Mouse (Mus musculus): ENCODE data around the gene Olfr625-ps1. TPM values are rescaled to one million over a fixed set of nuclear protein-coding genes. Genes with fewer than 3 reads are reported as not detected.

The Olfr625-ps1 gene
- total RNA-seq (2023): not detected

GRCm38 (mm10) chr7:103682420-103682819 lies at the start of gene Olfr625-ps1:
Olfr625-ps1 (plus strand) TSS chr7:103682720.

GRCm38 (mm10) chr7:103642602-103643001 lies 39.9 kb upstream of the Olfr625-ps1 start, which contains the start of gene Olfr622:
Olfr622 (minus strand) TSS chr7:103642702.

GRCm38 (mm10) chr7:103663598-103663997 lies 18.9 kb upstream of the Olfr625-ps1 start, which contains the start of gene Olfr623:
Olfr623 (minus strand) TSS chr7:103663698.

DNA sequence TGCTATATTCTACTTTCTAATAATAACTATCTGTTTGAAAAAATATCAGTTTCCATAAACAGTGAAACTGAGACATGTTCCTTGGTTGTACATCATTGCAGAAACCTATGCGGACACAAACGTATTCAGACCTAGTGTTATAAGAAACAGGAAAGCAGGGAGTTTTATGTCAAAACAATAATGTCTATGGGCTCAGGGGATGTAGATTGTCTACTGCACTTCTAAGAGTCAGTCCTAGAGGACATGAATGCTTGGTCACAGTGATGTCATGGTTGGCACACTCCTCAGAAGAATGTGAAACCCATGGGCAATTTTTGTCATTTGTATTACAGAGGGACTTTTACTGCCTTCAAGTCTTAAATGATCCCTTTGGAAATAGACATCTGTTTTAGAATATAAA lies 11.4 kb upstream of the Olfr625-ps1 start, which contains the start of gene Olfr624:
Gene Olfr624 (minus strand): TSS at position 101 of the 400 bp plus-strand sequence.

GRCm38 (mm10) chr7:103714371-103714770 lies 31.9 kb downstream of the Olfr625-ps1 start, which contains the start of gene Olfr243:
Olfr243 (plus strand) TSS chr7:103714671.

DNA sequence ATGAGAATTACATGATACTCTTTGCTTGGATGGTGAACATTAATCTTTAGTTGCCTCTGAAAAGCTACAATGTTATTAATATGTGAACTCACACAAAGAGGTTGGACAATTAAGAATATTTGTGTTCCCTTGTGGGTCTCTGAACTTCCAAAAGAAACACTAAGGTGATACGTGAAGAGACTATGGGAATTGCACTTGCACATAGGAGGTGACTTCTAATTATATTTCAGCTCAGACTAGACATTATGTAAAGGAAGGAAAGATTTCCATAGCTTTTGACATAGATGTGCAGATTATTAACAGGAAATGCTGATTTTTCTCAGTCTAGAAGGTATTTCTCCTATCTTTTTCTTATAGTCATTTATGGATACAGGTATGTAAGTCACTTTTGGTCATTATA lies 47.6 kb downstream of the Olfr625-ps1 start, which contains the start of gene Olfr628:
Gene Olfr628 (plus strand): TSS at position 301 of the 400 bp plus-strand sequence.

Other genes with a start within 250 kb of the Olfr625-ps1 start
- gene Olfr605, start 237.3 kb upstream of the Olfr625-ps1 start, total RNA-seq (2023): not detected
- gene Olfr606, start 233.7 kb upstream of the Olfr625-ps1 start, total RNA-seq (2023): not detected
- under 1 TPM in 1 of 2 experiments, not detected in 1; 0.07 TPM for gene Olfr607, start 218.6 kb upstream of the Olfr625-ps1 start, total RNA-seq (2023)
- not detected for gene Olfr608, start 212.8 kb upstream of the Olfr625-ps1 start, total RNA-seq (2023)
- gene Olfr609, start 184.7 kb upstream of the Olfr625-ps1 start, total RNA-seq (2023): not detected
- gene Olfr610, start 170.6 kb upstream of the Olfr625-ps1 start, total RNA-seq (2023): not detected
- gene Olfr611, start 161.9 kb upstream of the Olfr625-ps1 start, total RNA-seq (2023): not detected
- not detected for gene Olfr612, start 140.0 kb upstream of the Olfr625-ps1 start, total RNA-seq (2023)
- not detected for gene Olfr613, start 134.6 kb upstream of the Olfr625-ps1 start, total RNA-seq (2023)
- not detected for gene Olfr615, start 126.6 kb upstream of the Olfr625-ps1 start, total RNA-seq (2023)
- gene Olfr616, start 113.6 kb upstream of the Olfr625-ps1 start, total RNA-seq (2023): not detected
- not detected for gene Olfr617, start 109.7 kb upstream of the Olfr625-ps1 start, total RNA-seq (2023)
- gene Olfr618, start 92.6 kb upstream of the Olfr625-ps1 start, total RNA-seq (2023): not detected
- gene Olfr619, start 82.1 kb upstream of the Olfr625-ps1 start, total RNA-seq (2023): not detected
- not detected for gene Olfr620, start 70.2 kb upstream of the Olfr625-ps1 start, total RNA-seq (2023)
- gene Olfr622, start 40.0 kb upstream of the Olfr625-ps1 start, total RNA-seq (2023): not detected
- not detected for gene Olfr623, start 19.0 kb upstream of the Olfr625-ps1 start, total RNA-seq (2023)
- not detected for gene Olfr624, start 11.5 kb upstream of the Olfr625-ps1 start, total RNA-seq (2023)
- not detected for gene Olfr243, start 32.0 kb downstream of the Olfr625-ps1 start, total RNA-seq (2023)
- gene Olfr628, start 47.7 kb downstream of the Olfr625-ps1 start, total RNA-seq (2023): not detected
- not detected for gene Olfr629, start 62.2 kb downstream of the Olfr625-ps1 start, total RNA-seq (2023)
- gene Olfr630, start 74.6 kb downstream of the Olfr625-ps1 start, total RNA-seq (2023): not detected
- gene Olfr69, start 88.9 kb downstream of the Olfr625-ps1 start, total RNA-seq (2023): not detected
- not detected for gene Olfr68, start 97.0 kb downstream of the Olfr625-ps1 start, total RNA-seq (2023)
- not detected for gene Olfr67, start 109.1 kb downstream of the Olfr625-ps1 start, total RNA-seq (2023)
- gene Hbb-bt, start 131.3 kb downstream of the Olfr625-ps1 start, total RNA-seq (2023): 100 to 1,000 TPM in 1 of 2 experiments, 10 to 100 TPM in 1; 81.2 to 165 TPM
- gene Hbb-bs, start 145.4 kb downstream of the Olfr625-ps1 start, total RNA-seq (2023): 100 to 1,000 TPM; 331 to 680 TPM
- gene Hbb-bh2, start 157.8 kb downstream of the Olfr625-ps1 start, total RNA-seq (2023): not detected
- gene Hbb-bh1, start 160.4 kb downstream of the Olfr625-ps1 start, total RNA-seq (2023): not detected
- not detected for gene Hbb-y, start 170.5 kb downstream of the Olfr625-ps1 start, total RNA-seq (2023)
- not detected for gene Olfr66, start 203.5 kb downstream of the Olfr625-ps1 start, total RNA-seq (2023)
- gene Olfr64, start 211.8 kb downstream of the Olfr625-ps1 start, total RNA-seq (2023): not detected
- gene Olfr65, start 220.8 kb downstream of the Olfr625-ps1 start, total RNA-seq (2023): not detected
- not detected for gene Olfr631, start 246.1 kb downstream of the Olfr625-ps1 start, total RNA-seq (2023)